Mouse (Mus musculus): ENCODE measurements at regions not wholly inside any gene's neighbourhood (a gene's known extent, or its start where the extent isn't known, plus 50 kb on each side); places are given as distances from the start of the nearest gene placed in this dataset.

DNA sequence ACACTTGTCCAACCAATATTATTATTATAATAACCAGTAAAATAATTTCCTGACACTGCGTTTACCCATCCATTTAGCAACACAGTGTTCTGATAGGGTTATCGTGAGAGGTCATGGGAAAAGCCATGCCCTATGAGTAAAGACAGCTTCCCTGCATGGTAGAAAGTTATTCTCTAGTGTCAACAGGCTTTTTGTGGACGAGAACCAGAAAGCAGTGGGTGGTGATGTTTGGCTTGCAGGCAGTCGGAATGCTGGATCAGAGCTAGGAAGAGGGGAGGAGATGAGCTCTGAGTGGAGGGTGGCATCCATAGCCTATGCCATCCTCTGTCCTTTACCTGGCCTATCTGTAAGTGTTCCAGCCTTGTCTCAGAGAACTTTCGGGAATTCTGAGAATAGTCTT is 83.1 kb upstream of the Sash1 start:
- Histone ChIP-seq H3K27ac (ENCODE audit: insufficient read depth, low read depth, low read length) (no peak overlapping the region), H3K4me3 (ENCODE audit: insufficient read depth, low read length) (no peak overlapping the region), H3K4me1 (ENCODE audit: control insufficient read depth, insufficient read depth, low read length) (peaks cover 11% of the 10 kb centered on the region)
- TF ChIP-seq CTCF (IDR thresholded peaks at IDR 0.05; ENCODE audit: low read depth, low read length), result no peak
- TF ChIP-seq POLR2A (IDR thresholded peaks at IDR 0.05; ENCODE audit: borderline replicate concordance, low read depth, low read length), result no peak

DNA sequence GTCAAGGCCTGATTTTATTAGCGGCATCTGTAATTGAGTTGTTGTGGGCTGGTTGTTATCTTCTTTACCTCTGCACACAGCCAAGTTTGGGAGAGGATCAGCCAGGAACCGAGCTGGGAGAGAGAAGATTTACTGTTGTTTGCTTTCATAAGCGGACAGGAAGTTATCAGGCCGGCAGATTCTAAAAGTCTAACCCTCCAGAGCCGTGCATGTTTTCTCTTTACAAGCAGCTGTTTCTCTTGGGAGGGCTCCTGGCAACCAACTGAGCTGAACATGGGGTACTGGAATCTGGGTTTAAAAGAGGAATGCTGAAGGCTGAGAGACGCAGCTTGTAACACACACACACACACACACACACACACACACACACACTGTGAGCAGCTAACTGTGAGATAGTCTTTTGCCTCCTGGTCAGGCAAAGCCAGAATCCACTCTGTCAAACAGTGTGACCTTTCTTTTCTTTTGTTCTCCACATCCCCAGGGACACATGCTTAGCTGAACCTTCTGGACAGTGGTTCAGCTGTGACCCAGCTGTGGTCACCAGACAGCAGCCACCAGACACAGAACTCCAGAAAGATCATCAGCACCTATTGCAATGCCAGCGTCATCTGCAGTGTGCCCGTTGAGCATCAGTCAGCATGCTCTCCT is 82.5 kb upstream of the Sash1 start:
- TF ChIP-seq POLR2A (IDR thresholded peaks at IDR 0.05; ENCODE audit: borderline replicate concordance, low read depth, low read length), result no peak
- TF ChIP-seq CTCF (IDR thresholded peaks at IDR 0.05; ENCODE audit: low read depth, low read length), result no peak
- H3K27ac ChIP-seq (ENCODE audit: insufficient read depth, low read depth, low read length), result no peak overlapping the region
- H3K4me1 ChIP-seq (ENCODE audit: control insufficient read depth, insufficient read depth, low read length), result peaks cover 9% of the 10 kb centered on the region
- no peak overlapping the region for H3K4me3 ChIP-seq (ENCODE audit: insufficient read depth, low read length)

DNA sequence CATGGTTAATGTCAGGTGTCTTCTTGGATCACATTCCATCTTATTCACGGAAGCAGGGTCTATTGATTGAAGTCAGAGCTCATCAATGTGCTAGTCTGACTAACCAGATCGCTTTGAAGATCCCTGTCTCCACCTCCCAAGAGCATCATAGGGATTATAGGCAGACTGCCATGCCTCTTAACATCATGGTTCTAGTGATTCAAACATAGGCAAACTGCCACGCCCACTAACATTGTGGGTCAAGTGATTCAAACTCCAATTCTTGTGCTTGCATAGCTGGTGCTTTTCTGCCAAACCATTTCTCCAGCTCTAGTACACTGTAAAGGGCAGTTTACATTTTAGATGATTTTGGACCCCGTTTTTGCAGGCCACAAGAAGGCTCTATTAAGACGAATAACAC is 77.1 kb upstream of the Sash1 start:
- TF ChIP-seq CTCF (IDR thresholded peaks at IDR 0.05; ENCODE audit: low read depth, low read length) (no peak), POLR2A (IDR thresholded peaks at IDR 0.05; ENCODE audit: borderline replicate concordance, low read depth, low read length) (no peak)
- no peak overlapping the region for H3K27ac ChIP-seq (ENCODE audit: insufficient read depth, low read depth, low read length)
- no peak overlapping the region for H3K4me3 ChIP-seq (ENCODE audit: insufficient read depth, low read length)
- no peaks in the 10 kb centered on the region for H3K4me1 ChIP-seq (ENCODE audit: control insufficient read depth, insufficient read depth, low read length)

DNA sequence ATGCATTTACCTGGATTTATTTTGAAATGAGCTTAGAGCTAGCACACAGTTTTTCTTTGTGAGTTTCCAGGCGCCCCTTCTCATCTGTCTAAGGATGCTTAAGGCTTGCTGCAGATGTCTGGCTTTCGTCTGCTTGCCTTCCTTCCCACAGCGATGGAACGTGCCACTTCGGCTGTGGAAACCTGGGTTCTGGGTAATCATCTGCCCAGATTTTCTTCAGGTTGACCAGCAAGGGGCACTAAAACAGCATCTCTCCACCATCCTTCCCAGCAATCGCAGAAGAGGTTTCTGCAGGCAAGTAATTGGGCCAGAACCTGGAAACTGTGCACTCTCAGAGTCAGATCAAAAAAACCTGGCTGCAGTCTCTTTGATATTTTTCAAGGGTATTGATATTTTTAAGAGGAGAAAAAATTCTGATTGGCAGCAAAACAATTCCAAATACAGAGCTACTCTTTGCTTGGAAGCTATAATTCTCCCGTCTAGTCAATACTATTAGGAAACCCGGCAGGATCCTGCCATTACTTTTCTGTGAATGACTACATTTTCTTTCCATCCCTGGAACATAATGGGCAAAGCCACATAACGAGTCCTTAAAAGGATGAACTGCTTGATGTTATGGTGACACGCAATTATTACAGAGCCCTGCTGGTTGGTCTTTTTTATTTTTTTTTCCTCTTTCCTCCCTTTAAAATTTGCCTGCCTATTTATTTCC is 75.2 kb upstream of the Sash1 start:
- TF ChIP-seq CTCF (IDR thresholded peaks at IDR 0.05; ENCODE audit: low read depth, low read length) (no peak), POLR2A (IDR thresholded peaks at IDR 0.05; ENCODE audit: borderline replicate concordance, low read depth, low read length) (no peak)
- no peak overlapping the region for H3K27ac ChIP-seq (ENCODE audit: insufficient read depth, low read depth, low read length)

DNA sequence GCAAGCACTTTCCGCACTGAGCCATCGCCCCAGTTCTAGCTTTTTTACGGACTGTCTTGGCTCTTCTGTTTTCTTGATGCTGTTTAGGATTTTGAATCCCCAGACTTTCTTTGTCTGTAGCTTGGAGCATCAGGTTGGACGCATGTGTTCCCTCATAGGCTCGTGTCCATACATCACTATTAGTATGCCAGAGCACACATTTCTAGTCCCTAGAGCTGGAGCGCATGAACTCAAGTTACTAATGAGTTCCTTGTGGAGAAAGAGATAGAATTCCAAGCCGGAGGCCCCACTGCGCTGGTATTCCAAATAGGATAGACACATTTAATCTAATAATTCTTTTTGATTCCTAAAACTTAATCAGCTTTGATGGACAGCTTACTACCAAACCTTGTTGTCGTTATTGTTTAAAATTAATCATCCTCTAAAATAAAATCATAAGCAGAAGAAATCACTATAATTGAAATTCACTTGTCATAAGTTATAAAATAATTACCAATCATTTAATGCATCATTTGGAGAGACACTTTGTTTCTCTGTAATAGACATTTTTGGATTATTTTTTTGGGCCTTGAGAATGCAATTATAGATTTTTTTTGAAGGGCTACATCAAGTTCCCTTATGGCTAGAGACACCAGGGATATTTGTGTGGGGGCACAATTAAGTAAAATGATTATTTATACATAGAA is 74.5 kb upstream of the Sash1 start:
- H3K4me1 ChIP-seq (ENCODE audit: control insufficient read depth, insufficient read depth, low read length), result 0 out of 2 replicates have a peak, but pooled peaks cover 5% of the 10 kb centered on the region
- H3K27ac ChIP-seq (ENCODE audit: insufficient read depth, low read depth, low read length), result no peak overlapping the region
- no peak for TF ChIP-seq CTCF (IDR thresholded peaks at IDR 0.05; ENCODE audit: low read depth, low read length)
- no peak for TF ChIP-seq POLR2A (IDR thresholded peaks at IDR 0.05; ENCODE audit: borderline replicate concordance, low read depth, low read length)
- H3K4me3 ChIP-seq (ENCODE audit: insufficient read depth, low read length), result no peak overlapping the region

More for the DNA sequence above, 75.2 kb upstream of the Sash1 start:
- no peaks in the 10 kb centered on the region for H3K4me1 ChIP-seq (ENCODE audit: control insufficient read depth, insufficient read depth, low read length)
- H3K4me3 ChIP-seq (ENCODE audit: insufficient read depth, low read length), result no peak overlapping the region

DNA sequence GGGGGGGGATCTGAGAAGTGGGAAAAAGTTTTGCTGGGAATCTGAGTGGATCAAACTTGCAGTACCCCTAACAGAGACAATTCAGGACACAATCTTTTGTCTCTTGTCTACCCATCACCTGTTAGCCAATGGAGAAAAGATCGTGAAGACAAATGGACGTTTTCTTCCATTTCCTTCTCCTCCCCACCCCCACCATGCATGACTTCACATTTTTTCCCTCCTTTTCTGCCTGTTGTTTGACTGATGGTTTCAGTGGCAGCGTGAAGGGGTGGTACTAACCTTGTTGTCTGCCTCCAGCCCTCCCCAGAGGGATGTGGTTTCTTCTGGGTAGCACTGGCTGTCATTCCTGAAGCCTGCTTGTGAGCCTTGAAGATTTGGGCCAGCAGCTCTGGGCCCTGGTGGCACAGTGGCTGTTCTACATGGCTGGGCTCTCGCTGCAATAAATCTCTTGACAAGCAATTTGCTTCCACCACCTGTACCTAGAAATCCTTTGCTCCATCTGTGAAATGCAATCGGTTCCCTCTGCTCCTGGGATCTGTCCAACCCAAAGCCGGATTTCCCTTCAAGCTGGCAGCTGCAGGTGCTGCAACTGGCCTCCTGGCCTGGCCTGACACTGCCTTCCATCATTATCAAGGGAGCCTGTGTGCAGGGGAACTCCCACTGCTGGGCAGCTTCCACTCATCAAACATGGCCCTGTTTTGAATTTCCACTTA is 69.8 kb upstream of the Sash1 start:
- Histone ChIP-seq H3K4me1 (ENCODE audit: control insufficient read depth, insufficient read depth, low read length) (peaks cover 13% of the 10 kb centered on the region), H3K27ac (ENCODE audit: insufficient read depth, low read depth, low read length) (no peak overlapping the region), H3K4me3 (ENCODE audit: insufficient read depth, low read length) (no peak overlapping the region)
- TF ChIP-seq POLR2A (IDR thresholded peaks at IDR 0.05; ENCODE audit: borderline replicate concordance, low read depth, low read length), result no peak
- no peak for TF ChIP-seq CTCF (IDR thresholded peaks at IDR 0.05; ENCODE audit: low read depth, low read length)

DNA sequence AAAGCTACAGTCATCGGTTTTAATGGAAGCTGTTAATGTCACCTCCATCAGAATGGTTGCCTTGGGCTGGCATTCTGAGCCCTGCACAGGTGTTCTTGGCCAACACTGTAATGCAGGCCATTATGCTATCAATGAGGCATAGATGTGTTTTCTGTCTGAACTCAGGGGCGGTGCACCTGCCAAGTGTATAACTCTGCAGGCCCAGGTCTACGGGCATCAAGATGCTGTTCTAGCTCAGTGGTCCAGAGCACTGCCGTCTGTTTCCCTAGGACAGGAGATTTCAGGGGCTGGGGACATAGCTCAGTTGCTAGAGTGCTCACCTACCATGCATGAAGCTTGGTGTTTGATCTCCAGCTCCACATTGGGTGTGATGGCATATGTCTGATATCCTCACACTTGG is 68.1 kb upstream of the Sash1 start:
- no peak for TF ChIP-seq POLR2A (IDR thresholded peaks at IDR 0.05; ENCODE audit: borderline replicate concordance, low read depth, low read length)
- no peak for TF ChIP-seq CTCF (IDR thresholded peaks at IDR 0.05; ENCODE audit: low read depth, low read length)
- H3K4me1 ChIP-seq (ENCODE audit: control insufficient read depth, insufficient read depth, low read length), result peaks cover 14% of the 10 kb centered on the region
- no peak overlapping the region for H3K27ac ChIP-seq (ENCODE audit: insufficient read depth, low read depth, low read length)

DNA sequence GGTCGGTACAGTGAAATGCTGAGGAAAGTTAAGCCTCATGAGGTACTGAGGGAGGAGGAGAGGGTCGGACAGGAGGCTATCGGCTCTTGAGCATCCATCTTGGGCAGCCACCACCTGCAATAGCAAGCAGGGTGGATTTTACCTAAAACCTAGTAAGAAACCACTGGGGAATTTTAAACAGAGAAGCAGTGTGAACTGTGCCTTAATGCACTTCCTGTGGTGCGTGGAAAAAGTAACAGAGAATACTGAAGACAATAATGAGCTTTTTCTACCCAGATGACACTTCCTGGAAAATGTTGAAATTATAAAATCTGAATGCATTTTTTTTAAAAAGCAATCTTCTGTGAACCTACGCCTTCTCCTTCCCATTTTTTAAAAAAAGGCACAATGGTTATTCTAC is 67.1 kb upstream of the Sash1 start:
- TF ChIP-seq POLR2A (IDR thresholded peaks at IDR 0.05; ENCODE audit: borderline replicate concordance, low read depth, low read length) (no peak), CTCF (IDR thresholded peaks at IDR 0.05; ENCODE audit: low read depth, low read length) (no peak)
- no peak overlapping the region for H3K4me3 ChIP-seq (ENCODE audit: insufficient read depth, low read length)
- H3K4me1 ChIP-seq (ENCODE audit: control insufficient read depth, insufficient read depth, low read length), result peaks cover 23% of the 10 kb centered on the region
- no peak overlapping the region for H3K27ac ChIP-seq (ENCODE audit: insufficient read depth, low read depth, low read length)

More for the DNA sequence above, 68.1 kb upstream of the Sash1 start:
- H3K4me3 ChIP-seq (ENCODE audit: insufficient read depth, low read length), result no peak overlapping the region

DNA sequence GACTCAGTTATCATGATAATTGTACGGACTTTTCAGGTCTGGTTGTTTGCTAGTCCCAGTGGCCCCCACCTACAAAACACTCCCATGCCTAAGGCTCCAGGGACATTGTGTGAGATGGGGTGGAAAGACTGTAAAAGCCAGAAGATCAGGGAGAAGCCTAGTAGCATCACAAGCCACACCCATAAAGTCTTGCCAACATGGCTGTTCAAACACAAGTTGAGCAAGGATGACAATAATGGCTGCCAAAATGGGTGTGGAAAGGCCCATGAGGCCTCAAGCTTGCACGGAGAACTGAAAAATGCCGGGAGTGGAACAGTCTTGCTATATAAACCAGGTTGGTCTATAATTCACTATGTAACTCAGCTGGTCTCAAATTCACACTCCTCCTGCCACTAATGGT is 66.1 kb upstream of the Sash1 start:
- Histone ChIP-seq H3K4me3 (ENCODE audit: insufficient read depth, low read length) (no peak overlapping the region), H3K27ac (ENCODE audit: insufficient read depth, low read depth, low read length) (no peak overlapping the region), H3K4me1 (ENCODE audit: control insufficient read depth, insufficient read depth, low read length) (peaks cover 31% of the 10 kb centered on the region)
- TF ChIP-seq POLR2A (IDR thresholded peaks at IDR 0.05; ENCODE audit: borderline replicate concordance, low read depth, low read length) (no peak), CTCF (IDR thresholded peaks at IDR 0.05; ENCODE audit: low read depth, low read length) (no peak)
